In genomic region chr3:58982896-58983837, GRCm38 (mm10) we compare ENCODE assay signal across 9 mouse cellular contexts. TPM values are rescaled to one million over a fixed set of nuclear protein-coding genes. Genes with fewer than 3 reads are reported as not detected.
DNase-seq lines count a peak whose midpoint lies in the region; ATAC-seq and TF ChIP-seq lines count a peak whose summit lies in the region.
"Had no signal": no experiment of that assay in that cellular context is flagged by ENCODE, and none has a peak within 500 bp of the region (broad histone marks: within the 10 kb centered on the region; RNA-seq: fewer than 3 reads in every experiment).

No protein-coding gene starts in this region.

- no peaks in the 10 kb centered on the region for H3K9me3 ChIP-seq in embryonic facial prominence, embryonic 14.5 days (ENCODE audit: control insufficient read depth, low read length)
- no peaks in the 10 kb centered on the region for H3K9me3 ChIP-seq in heart, postnatal 0 days (replicated peaks; ENCODE audit: control insufficient read depth, low read length)
- no peaks in the 10 kb centered on the region for H3K9me3 ChIP-seq in liver, postnatal 0 days (ENCODE audit: low read length)
- H3K9me3 ChIP-seq in neural tube, embryonic 15.5 days (replicated peaks): no peaks in the 10 kb centered on the region

- H3K27me3 ChIP-seq in embryonic facial prominence, embryonic 14.5 days (replicated peaks; ENCODE audit: control insufficient read depth, insufficient read depth, low read length): 0 out of 2 replicates have a peak, but pooled peaks cover 5% of the 10 kb centered on the region
- 0 out of 2 replicates have a peak, but pooled peaks cover 4% of the 10 kb centered on the region for H3K27me3 ChIP-seq in heart, postnatal 0 days (ENCODE audit: control insufficient read depth, insufficient read depth, low read length)
- H3K27me3 ChIP-seq in liver, postnatal 0 days (ENCODE audit: insufficient read depth, low read length): no peaks in the 10 kb centered on the region
- H3K27me3 ChIP-seq in neural tube, embryonic 15.5 days (replicated peaks): peaks cover 4% of the 10 kb centered on the region; the same call in 1 of the 2 replicates
- H3K27me3 ChIP-seq in thymus, adult 2 months (ENCODE audit: control insufficient read depth, insufficient read depth, low read length): no peaks in the 10 kb centered on the region

- no peak for TF ChIP-seq POLR2A in thymus, adult 2 months (IDR thresholded peaks at IDR 0.05; ENCODE audit: control insufficient read depth, extremely low read depth, insufficient read depth, low read length, poor library complexity)

- H3K36me3 ChIP-seq in embryonic facial prominence, embryonic 14.5 days (ENCODE audit: control insufficient read depth, insufficient read depth, low read length): no peaks in the 10 kb centered on the region
- H3K36me3 ChIP-seq in heart, postnatal 0 days (replicated peaks; ENCODE audit: control insufficient read depth, insufficient read depth, low read length): no peaks in the 10 kb centered on the region
- no peaks in the 10 kb centered on the region for H3K36me3 ChIP-seq in liver, postnatal 0 days (replicated peaks; ENCODE audit: insufficient read depth, low read length)
- no peaks in the 10 kb centered on the region for H3K36me3 ChIP-seq in neural tube, embryonic 15.5 days
- no peaks in the 10 kb centered on the region for H3K36me3 ChIP-seq in thymus, adult 2 months (ENCODE audit: control insufficient read depth, insufficient read depth, low read length)

- peak; percentile 74 for ATAC-seq in embryonic facial prominence, embryonic 14.5 days (ENCODE audit: low read depth)
- ATAC-seq in heart, postnatal 0 days (ENCODE audit: insufficient read depth, low read depth): peak; percentile 36; the same call in 1 of the 2 replicates
- peak; percentile 43; the same call in 1 of the 2 replicates for ATAC-seq in liver, postnatal 0 days
- peak; percentile 65; the same call in 1 of the 2 replicates for ATAC-seq in neural tube, embryonic 15.5 days (ENCODE audit: low FRiP score)

- H3K9ac ChIP-seq in embryonic facial prominence, embryonic 14.5 days (ENCODE audit: low read depth, low read length): no peak overlapping the region
- no peak overlapping the region for H3K9ac ChIP-seq in heart, postnatal 0 days (replicated peaks; ENCODE audit: low read depth, low read length)
- no peak overlapping the region for H3K9ac ChIP-seq in liver, postnatal 0 days (replicated peaks)
- H3K9ac ChIP-seq in neural tube, embryonic 15.5 days (replicated peaks): no peak overlapping the region; the same call in 1 of the 2 replicates

- H3K27ac ChIP-seq in embryonic facial prominence, embryonic 14.5 days (replicated peaks; ENCODE audit: low read depth, low read length): no peak overlapping the region
- no peak overlapping the region for H3K27ac ChIP-seq in heart, postnatal 0 days (ENCODE audit: low read depth)
- H3K27ac ChIP-seq in liver, postnatal 0 days (ENCODE audit: low read depth): no peak overlapping the region
- H3K27ac ChIP-seq in neural tube, embryonic 15.5 days (replicated peaks): no peak overlapping the region
- no peak overlapping the region for H3K27ac ChIP-seq in thymus, adult 2 months (ENCODE audit: control insufficient read depth, insufficient read depth, low read length)

- peak overlapping the region; percentile 41 for H3K4me2 ChIP-seq in embryonic facial prominence, embryonic 14.5 days (ENCODE audit: low read depth, low read length)
- H3K4me2 ChIP-seq in heart, postnatal 0 days (ENCODE audit: low read depth, low read length): peak overlapping the region; percentile 46
- H3K4me2 ChIP-seq in liver, postnatal 0 days (ENCODE audit: low read depth, low read length): peak overlapping the region; percentile 13; the same call in 1 of the 2 replicates
- H3K4me2 ChIP-seq in neural tube, embryonic 15.5 days: peak overlapping the region; percentile 48

- no peak overlapping the region for H3K4me3 ChIP-seq in embryonic facial prominence, embryonic 14.5 days (ENCODE audit: low read depth, low read length)
- 0 out of 2 replicates have a peak overlapping the region, but pooled peaks have one; percentile 11 for H3K4me3 ChIP-seq in heart, postnatal 0 days (ENCODE audit: low read depth, low read length)
- no peak overlapping the region for H3K4me3 ChIP-seq in liver, postnatal 0 days (ENCODE audit: low read depth, low read length)
- peak overlapping the region; percentile 15; the same call in 1 of the 2 replicates for H3K4me3 ChIP-seq in neural tube, embryonic 15.5 days (replicated peaks)
- no peak overlapping the region for H3K4me3 ChIP-seq in thymus, adult 2 months (ENCODE audit: control insufficient read depth, insufficient read depth, low read length)
- H3K4me3 ChIP-seq: erythroblast, embryonic 14.5 days had no signal

- peak; percentile 90 for TF ChIP-seq CTCF in heart, postnatal 0 days (IDR thresholded peaks at IDR 0.05; ENCODE audit: low read depth)
- TF ChIP-seq CTCF in liver, postnatal 0 days (IDR thresholded peaks at IDR 0.05; ENCODE audit: low read depth): peak; percentile 88
- TF ChIP-seq CTCF in thymus, adult 2 months (IDR thresholded peaks at IDR 0.05; ENCODE audit: borderline replicate concordance, control insufficient read depth, extremely low read depth, insufficient read depth, low read length, poor library complexity): peak; percentile 46; the same call in 1 of the 2 replicates

- no peaks in the 10 kb centered on the region for H3K4me1 ChIP-seq in embryonic facial prominence, embryonic 14.5 days (ENCODE audit: control insufficient read depth, insufficient read depth, low read length)
- no peaks in the 10 kb centered on the region for H3K4me1 ChIP-seq in heart, postnatal 0 days (ENCODE audit: control insufficient read depth, insufficient read depth)
- H3K4me1 ChIP-seq in liver, postnatal 0 days (ENCODE audit: insufficient read depth): no peaks in the 10 kb centered on the region
- H3K4me1 ChIP-seq in neural tube, embryonic 15.5 days: peaks cover 5% of the 10 kb centered on the region
- peaks cover 4% of the 10 kb centered on the region; the same call in 1 of the 2 replicates for H3K4me1 ChIP-seq in thymus, adult 2 months (replicated peaks; ENCODE audit: control insufficient read depth, insufficient read depth, low read length)

- 54% methylated on average over 15 of the region's 15 CpGs for WGBS in embryonic facial prominence, embryonic 14.5 days
- WGBS in heart, postnatal 0 days: 40% methylated on average over 15 of the region's 15 CpGs
- 28% methylated on average over 15 of the region's 15 CpGs for WGBS in liver, postnatal 0 days (ENCODE audit: insufficient replicate concordance)
- 30% methylated on average over 15 of the region's 15 CpGs for WGBS in neural tube, embryonic 15.5 days
- WGBS in thymus, adult 2 months: 5% methylated on average over 15 of the region's 15 CpGs

- TF ChIP-seq EP300 in heart, postnatal 0 days (IDR thresholded peaks at IDR 0.05; ENCODE audit: low read depth): no peak
- no peak for TF ChIP-seq EP300 in liver, postnatal 0 days (IDR thresholded peaks at IDR 0.05; ENCODE audit: low read depth)

- peak; percentile 10 to 17 for DNase-seq in CD8-positive naive resting alpha-beta T cell, adult 2 months (ENCODE audit: low read depth in 2 of 2, low spot score in 2 of 2)
- peak; percentile 44 to 77 for DNase-seq in adrenal gland, postnatal 36 days
- DNase-seq in embryonic facial prominence, embryonic 14.5 days (ENCODE audit: low spot score): peak; percentile 92
- peak; percentile 83 for DNase-seq in heart, postnatal 0 days (ENCODE audit: low spot score)
- DNase-seq in kidney, postnatal 4 days: peak; percentile 44 to 56
- DNase-seq in liver, postnatal 0 days: peak; percentile 52
- peak; percentile 74 for DNase-seq in thymus, adult 2 months

RNA-seq across cellular contexts. Expression of gene Med12l, which starts 22.5 kb away (rescaled TPM):
- 10 to 100 TPM; 12.9 to 13.3 TPM for total RNA-seq in adrenal gland, postnatal 36 days (2021)
- 3.3 and 3.4 TPM in 2 replicates for polyA plus RNA-seq in embryonic facial prominence, embryonic 14.5 days (2014; fragmentation: Nextera tagmentation; extraction: Ambion mirVana)
- total RNA-seq in heart, postnatal 0 days (2014; rRNA removed; ENCODE audit: low replicate concordance): 7.1 and 9.3 TPM in 2 replicates
- 0.97 and 1.2 TPM in 2 replicates for polyA plus RNA-seq in heart, postnatal 0 days (2015; fragmentation: Nextera tagmentation; extraction: Ambion mirVana)
- 0.52 and 0.67 TPM in 2 replicates for polyA plus RNA-seq in liver, postnatal 0 days (2015; fragmentation: Nextera tagmentation; extraction: Ambion mirVana)
- 4.6 and 4.8 TPM in 2 replicates for polyA plus RNA-seq in neural tube, embryonic 15.5 days (2015; fragmentation: Nextera tagmentation; extraction: Ambion mirVana)
- polyA plus RNA-seq in thymus, adult 2 months (2012; rRNA removed): 3.3 and 4.2 TPM in 2 replicates
- polyA plus RNA-seq: erythroblast, embryonic 14.5 days had no signal

Comparison
In these comparisons a context has a peak if more than half of its experiments do, and no peak if none do; other contexts are left out.
1. DNase-seq: peak in every context shown above with its lines; median percentile 92 in embryonic facial prominence, embryonic 14.5 days; 83 in heart, postnatal 0 days; 74 in thymus, adult 2 months; 60 in adrenal gland, postnatal 36 days; 52 in liver, postnatal 0 days; 50 in kidney, postnatal 4 days; 14 in CD8-positive naive resting alpha-beta T cell, adult 2 months.
2. H3K4me3 ChIP-seq: peak in heart, postnatal 0 days (single experiment) and neural tube, embryonic 15.5 days (single experiment); none in embryonic facial prominence, embryonic 14.5 days (single experiment), liver, postnatal 0 days (single experiment) and thymus, adult 2 months (single experiment).
3. Peak in every context shown above with its lines, with median percentiles within 50 percentile points of each other: ATAC-seq, H3K4me2 ChIP-seq and CTCF ChIP-seq.